Mouse (Mus musculus): ENCODE measurements at regions not wholly inside any gene's neighbourhood (a gene's known extent, or its start where the extent isn't known, plus 50 kb on each side); places are given as distances from the start of the nearest gene placed in this dataset.

DNA sequence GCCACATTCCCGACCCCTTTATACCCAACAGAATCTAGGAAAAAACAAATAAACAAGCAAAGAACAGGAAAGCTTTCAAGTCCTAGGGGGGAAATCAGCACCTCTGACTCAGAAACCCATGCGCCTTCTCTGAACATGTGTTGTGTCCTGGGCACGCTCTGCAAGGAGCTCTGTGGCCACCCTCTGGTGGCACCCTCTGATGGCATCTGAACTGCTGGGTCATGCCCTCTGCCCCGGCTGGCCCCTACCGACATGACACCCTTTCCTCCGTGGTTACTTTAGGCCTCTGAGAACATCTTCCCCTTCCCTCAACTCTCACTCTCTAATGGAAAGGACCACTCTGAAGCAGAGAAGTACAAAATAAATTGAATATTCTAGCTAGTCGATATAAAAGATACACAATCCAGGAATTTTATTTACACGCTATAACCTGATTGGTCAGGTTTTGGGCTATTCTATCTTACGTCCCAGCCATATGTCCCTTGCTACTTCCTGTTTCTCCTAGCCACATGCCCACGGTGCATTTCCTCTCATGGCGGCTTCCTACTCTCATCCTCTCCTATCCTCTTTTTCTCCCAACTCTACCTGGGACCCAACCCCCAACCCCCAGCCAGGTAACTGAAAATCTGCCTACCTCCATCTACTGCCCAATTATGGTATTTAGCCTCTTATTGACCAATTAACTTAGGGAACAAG lies 248.5 kb downstream of the Setd4 start:
- no peak overlapping the region for H3K9ac ChIP-seq (ENCODE audit: low read depth, poor library complexity, severe bottlenecking)
- no peaks in the 10 kb centered on the region; the same call in 1 of the 2 replicates for H3K9me3 ChIP-seq (replicated peaks; ENCODE audit: control insufficient read depth, insufficient read depth, low read length, poor library complexity, severe bottlenecking)
- no peaks in the 10 kb centered on the region for H3K4me1 ChIP-seq (ENCODE audit: control insufficient read depth, insufficient read depth, low read length)
- no peaks in the 10 kb centered on the region for H3K27me3 ChIP-seq (ENCODE audit: control insufficient read depth, insufficient read depth, low read length, poor library complexity, severe bottlenecking)
- no peaks in the 10 kb centered on the region for H3K36me3 ChIP-seq (ENCODE audit: control insufficient read depth, insufficient read depth, low read length, poor library complexity, severe bottlenecking)
- TF ChIP-seq CTCF (IDR thresholded peaks at IDR 0.05; ENCODE audit: low read depth, low read length) (no peak), POLR2A (IDR thresholded peaks at IDR 0.05; ENCODE audit: insufficient read depth, low read length) (no peak), EP300 (IDR thresholded peaks at IDR 0.05; ENCODE audit: insufficient read depth, low read depth, low read length) (no peak)
- no peak overlapping the region for H3K27ac ChIP-seq (ENCODE audit: insufficient read depth, low read length)
- H3K4me3 ChIP-seq (ENCODE audit: low read depth, low read length): no peak overlapping the region

DNA sequence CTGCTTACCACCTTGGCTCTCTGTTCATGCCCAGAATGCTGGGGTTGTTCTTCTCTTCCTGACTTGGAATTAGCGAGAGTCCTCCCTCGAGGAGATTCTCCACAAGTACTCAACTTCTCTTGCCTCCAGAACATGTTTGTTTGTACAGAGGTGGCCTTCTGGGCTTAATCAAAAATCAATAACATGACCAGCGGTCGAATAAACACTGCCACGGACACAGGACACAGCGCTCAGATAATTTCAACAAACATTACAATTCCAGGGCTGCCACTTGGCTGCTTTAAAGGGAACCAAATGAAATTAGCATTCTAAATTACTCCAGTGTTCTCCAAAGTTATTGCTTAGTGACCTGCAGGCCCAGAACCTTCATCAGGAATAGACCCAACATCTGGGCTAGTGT lies 249.9 kb downstream of the Setd4 start:
- no peaks in the 10 kb centered on the region; the same call in 1 of the 2 replicates for H3K9me3 ChIP-seq (replicated peaks; ENCODE audit: control insufficient read depth, insufficient read depth, low read length, poor library complexity, severe bottlenecking)
- no peaks in the 10 kb centered on the region for H3K27me3 ChIP-seq (ENCODE audit: control insufficient read depth, insufficient read depth, low read length, poor library complexity, severe bottlenecking)
- no peaks in the 10 kb centered on the region for H3K4me1 ChIP-seq (ENCODE audit: control insufficient read depth, insufficient read depth, low read length)
- H3K9ac ChIP-seq (ENCODE audit: low read depth, poor library complexity, severe bottlenecking): no peak overlapping the region
- no peak overlapping the region for H3K27ac ChIP-seq (ENCODE audit: insufficient read depth, low read length)
- H3K4me3 ChIP-seq (ENCODE audit: low read depth, low read length): no peak overlapping the region
- TF ChIP-seq EP300 (IDR thresholded peaks at IDR 0.05; ENCODE audit: insufficient read depth, low read depth, low read length) (no peak), CTCF (IDR thresholded peaks at IDR 0.05; ENCODE audit: low read depth, low read length) (no peak), POLR2A (IDR thresholded peaks at IDR 0.05; ENCODE audit: insufficient read depth, low read length) (no peak)
- H3K36me3 ChIP-seq (ENCODE audit: control insufficient read depth, insufficient read depth, low read length, poor library complexity, severe bottlenecking): no peaks in the 10 kb centered on the region

DNA sequence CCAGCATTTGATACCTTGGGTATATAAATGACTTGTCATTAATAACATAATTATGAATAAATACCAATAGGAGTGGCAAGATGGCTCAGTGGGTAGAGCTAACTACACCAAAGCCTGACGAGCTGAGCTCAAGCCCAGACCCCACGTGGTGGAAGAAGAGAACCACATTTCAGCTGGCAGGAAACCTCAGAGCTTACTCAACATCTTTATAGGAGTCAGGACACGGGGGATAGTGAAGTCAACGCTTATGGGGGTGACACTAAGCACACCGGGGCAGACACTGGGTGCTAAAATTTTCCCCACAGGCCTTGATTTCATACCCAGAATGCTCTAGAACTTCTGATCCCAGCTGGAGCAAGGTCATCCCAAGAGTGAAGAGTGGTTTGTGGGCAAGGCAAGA lies 259.3 kb downstream of the Setd4 start:
- no peaks in the 10 kb centered on the region for H3K27me3 ChIP-seq (ENCODE audit: control insufficient read depth, insufficient read depth, low read length, poor library complexity, severe bottlenecking)
- no peaks in the 10 kb centered on the region for H3K9me3 ChIP-seq (replicated peaks; ENCODE audit: control insufficient read depth, insufficient read depth, low read length, poor library complexity, severe bottlenecking)
- TF ChIP-seq CTCF (IDR thresholded peaks at IDR 0.05; ENCODE audit: low read depth, low read length): no peak
- no peak for TF ChIP-seq POLR2A (IDR thresholded peaks at IDR 0.05; ENCODE audit: insufficient read depth, low read length)
- TF ChIP-seq EP300 (IDR thresholded peaks at IDR 0.05; ENCODE audit: insufficient read depth, low read depth, low read length): no peak
- H3K36me3 ChIP-seq (ENCODE audit: control insufficient read depth, insufficient read depth, low read length, poor library complexity, severe bottlenecking): no peaks in the 10 kb centered on the region
- no peak overlapping the region for H3K27ac ChIP-seq (ENCODE audit: insufficient read depth, low read length)
- no peak overlapping the region for H3K4me3 ChIP-seq (ENCODE audit: low read depth, low read length)
- no peak overlapping the region for H3K9ac ChIP-seq (ENCODE audit: low read depth, poor library complexity, severe bottlenecking)
- H3K4me1 ChIP-seq (ENCODE audit: control insufficient read depth, insufficient read depth, low read length): no peaks in the 10 kb centered on the region

- Histone ChIP-seq H3K36me3 (ENCODE audit: control insufficient read depth, insufficient read depth, low read length, poor library complexity, severe bottlenecking) (no peaks in the 10 kb centered on the region), H3K27me3 (ENCODE audit: control insufficient read depth, insufficient read depth, low read length, poor library complexity, severe bottlenecking) (no peaks in the 10 kb centered on the region), H3K4me1 (ENCODE audit: control insufficient read depth, insufficient read depth, low read length) (no peaks in the 10 kb centered on the region), H3K4me3 (ENCODE audit: low read depth, low read length) (no peak overlapping the region), H3K27ac (ENCODE audit: insufficient read depth, low read length) (no peak overlapping the region), H3K9ac (ENCODE audit: low read depth, poor library complexity, severe bottlenecking) (no peak overlapping the region), H3K9me3 (replicated peaks; ENCODE audit: control insufficient read depth, insufficient read depth, low read length, poor library complexity, severe bottlenecking) (no peaks in the 10 kb centered on the region)
- TF ChIP-seq POLR2A (IDR thresholded peaks at IDR 0.05; ENCODE audit: insufficient read depth, low read length) (no peak), EP300 (IDR thresholded peaks at IDR 0.05; ENCODE audit: insufficient read depth, low read depth, low read length) (no peak)
Observed at GRCm38 (mm10) chr16:93342701-93343100, 261.2 kb downstream of the Setd4 start.

DNA sequence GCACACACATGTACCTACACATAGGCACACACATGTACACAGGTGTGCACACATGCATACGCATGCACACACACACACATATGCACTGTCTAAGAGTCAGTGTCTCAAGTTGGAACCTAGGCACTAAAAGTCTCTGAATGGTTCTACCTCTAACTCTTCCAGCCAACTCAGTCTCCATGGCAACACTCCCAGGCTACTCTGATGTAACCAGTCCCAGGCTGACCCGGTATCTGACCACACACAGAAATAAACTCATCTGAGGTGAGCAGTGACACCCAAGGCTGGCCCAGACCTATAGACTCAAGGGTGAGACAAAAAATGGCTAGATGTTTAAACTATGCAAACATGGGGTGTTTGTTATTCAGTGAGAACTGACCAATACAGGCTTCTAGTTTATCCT lies 262.1 kb downstream of the Setd4 start:
- Histone ChIP-seq H3K9ac (ENCODE audit: low read depth, poor library complexity, severe bottlenecking) (no peak overlapping the region), H3K4me1 (ENCODE audit: control insufficient read depth, insufficient read depth, low read length) (no peaks in the 10 kb centered on the region), H3K36me3 (ENCODE audit: control insufficient read depth, insufficient read depth, low read length, poor library complexity, severe bottlenecking) (no peaks in the 10 kb centered on the region), H3K27ac (ENCODE audit: insufficient read depth, low read length) (no peak overlapping the region), H3K4me3 (ENCODE audit: low read depth, low read length) (no peak overlapping the region), H3K27me3 (ENCODE audit: control insufficient read depth, insufficient read depth, low read length, poor library complexity, severe bottlenecking) (no peaks in the 10 kb centered on the region), H3K9me3 (replicated peaks; ENCODE audit: control insufficient read depth, insufficient read depth, low read length, poor library complexity, severe bottlenecking) (no peaks in the 10 kb centered on the region)
- no peak for TF ChIP-seq EP300 (IDR thresholded peaks at IDR 0.05; ENCODE audit: insufficient read depth, low read depth, low read length)
- no peak for TF ChIP-seq CTCF (IDR thresholded peaks at IDR 0.05; ENCODE audit: low read depth, low read length)

- Histone ChIP-seq H3K27me3 (ENCODE audit: control insufficient read depth, insufficient read depth, low read length, poor library complexity, severe bottlenecking) (no peaks in the 10 kb centered on the region), H3K9me3 (replicated peaks; ENCODE audit: control insufficient read depth, insufficient read depth, low read length, poor library complexity, severe bottlenecking) (no peaks in the 10 kb centered on the region), H3K36me3 (ENCODE audit: control insufficient read depth, insufficient read depth, low read length, poor library complexity, severe bottlenecking) (no peaks in the 10 kb centered on the region), H3K4me1 (ENCODE audit: control insufficient read depth, insufficient read depth, low read length) (no peaks in the 10 kb centered on the region), H3K27ac (ENCODE audit: insufficient read depth, low read length) (no peak overlapping the region), H3K9ac (ENCODE audit: low read depth, poor library complexity, severe bottlenecking) (no peak overlapping the region), H3K4me3 (ENCODE audit: low read depth, low read length) (no peak overlapping the region)
- TF ChIP-seq CTCF (IDR thresholded peaks at IDR 0.05; ENCODE audit: low read depth, low read length): no peak
- no peak for TF ChIP-seq EP300 (IDR thresholded peaks at IDR 0.05; ENCODE audit: insufficient read depth, low read depth, low read length)
- no peak for TF ChIP-seq POLR2A (IDR thresholded peaks at IDR 0.05; ENCODE audit: insufficient read depth, low read length)
Observed at GRCm38 (mm10) chr16:93338806-93339205, 265.1 kb downstream of the Setd4 start.
